Mouse (Mus musculus): ENCODE data around the gene Kctd17. TPM values are rescaled to one million over a fixed set of nuclear protein-coding genes. Genes with fewer than 3 reads are reported as not detected.
A peak's percentile ranks its signal among the peaks of the same experiment; 100 is the strongest.

Kctd17 gene
- 110 and 113 TPM in 2 replicates for polyA plus RNA-seq (2014; fragmentation: Nextera tagmentation; extraction: Ambion mirVana)

DNA sequence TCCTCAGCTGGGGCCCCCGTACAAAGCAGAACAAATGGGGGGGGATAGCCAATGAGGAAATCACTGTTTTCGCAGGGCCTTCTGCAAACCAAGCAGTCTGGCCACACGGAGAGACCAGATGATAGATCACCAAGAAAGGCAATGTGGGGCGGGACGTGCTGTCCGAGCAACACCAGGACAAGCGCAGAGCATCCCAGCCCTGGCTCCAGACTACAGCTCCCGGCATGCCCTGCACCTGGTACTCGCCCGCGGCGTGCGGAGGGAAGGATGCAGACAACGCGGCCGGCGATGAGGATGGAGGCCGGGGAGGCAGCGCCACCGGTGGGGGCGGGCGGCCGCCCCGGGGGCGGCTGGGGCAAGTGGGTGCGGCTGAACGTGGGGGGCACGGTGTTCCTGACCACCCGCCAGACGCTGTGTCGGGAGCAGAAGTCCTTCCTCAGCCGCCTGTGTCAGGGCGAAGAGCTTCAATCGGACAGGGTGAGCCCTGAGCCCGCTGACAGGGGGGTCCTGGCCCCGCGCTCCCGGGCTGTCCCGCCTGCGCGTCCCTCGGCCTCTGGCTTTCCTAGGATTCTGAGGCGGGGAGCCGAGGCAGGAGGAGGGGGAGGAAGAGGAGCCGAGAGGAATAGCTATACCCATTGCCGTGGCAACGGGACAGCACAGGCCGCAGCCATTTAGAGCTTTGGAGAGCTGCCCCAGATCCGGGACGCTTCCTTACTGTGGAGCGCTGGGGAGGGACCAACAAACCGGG lies at the start of gene Kctd17:
Gene Kctd17, plus strand, starts transcription at position 174 of the 748 bp plus-strand sequence.
- peak; percentile 94 for ATAC-seq
- Histone ChIP-seq H3K27ac (ENCODE audit: low read depth, low read length) (peak within 1 kb of the TSS; percentile 10; the same call in 1 of the 2 replicates), H3K4me3 (ENCODE audit: low read depth, low read length) (peak within 1 kb of the TSS; percentile 60), H3K9me3 (replicated peaks; ENCODE audit: control insufficient read depth, low read length) (no peaks in the 10 kb centered on the region), H3K4me2 (ENCODE audit: low read length) (peak within 1 kb of the TSS; percentile 88), H3K9ac (ENCODE audit: low read length) (peak within 1 kb of the TSS; percentile 73), H3K36me3 (ENCODE audit: control insufficient read depth, insufficient read depth, low read length) (peaks cover 24% of the 10 kb centered on the region), H3K27me3 (replicated peaks; ENCODE audit: control insufficient read depth, insufficient read depth, low read length) (no peaks in the 10 kb centered on the region), H3K4me1 (ENCODE audit: control insufficient read depth, insufficient read depth, low read length) (peaks cover 9% of the 10 kb centered on the region)
- peak; percentile 83 for DNase-seq (ENCODE audit: low spot score)
- 1% methylated on average over 52 of the region's 52 CpGs for WGBS

DNA sequence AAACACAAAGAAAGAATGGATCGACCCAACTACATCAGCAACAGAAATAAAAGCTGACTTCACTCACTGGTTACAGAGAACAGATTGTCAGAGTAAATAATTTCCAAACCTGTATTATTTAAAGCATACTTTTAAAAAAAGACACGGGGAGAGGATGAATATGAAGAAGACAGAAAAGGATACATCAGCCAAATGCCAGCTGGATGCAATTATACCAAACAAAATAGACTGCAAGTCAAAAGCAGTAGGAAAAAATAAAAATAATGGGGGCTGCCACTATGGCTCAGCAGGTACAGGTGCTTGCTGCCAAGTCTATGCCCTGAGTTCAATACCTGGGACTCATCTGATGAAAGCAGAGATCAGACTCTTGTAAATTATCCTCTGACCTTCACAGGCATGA lies 48.2 kb upstream of the Kctd17 start:
- Histone ChIP-seq H3K27me3 (replicated peaks; ENCODE audit: control insufficient read depth, insufficient read depth, low read length) (no peaks in the 10 kb centered on the region), H3K4me3 (ENCODE audit: low read depth, low read length) (no peak overlapping the region), H3K9ac (ENCODE audit: low read length) (no peak overlapping the region), H3K36me3 (ENCODE audit: control insufficient read depth, insufficient read depth, low read length) (no peaks in the 10 kb centered on the region), H3K27ac (ENCODE audit: low read depth, low read length) (no peak overlapping the region), H3K4me2 (ENCODE audit: low read length) (no peak overlapping the region), H3K4me1 (ENCODE audit: control insufficient read depth, insufficient read depth, low read length) (peaks cover 7% of the 10 kb centered on the region; the same call in 1 of the 2 replicates), H3K9me3 (replicated peaks; ENCODE audit: control insufficient read depth, low read length) (no peaks in the 10 kb centered on the region)
- ATAC-seq (no peak), DNase-seq (ENCODE audit: low spot score) (no peak)
- 72% methylated on average over 2 of the region's 2 CpGs for WGBS

DNA sequence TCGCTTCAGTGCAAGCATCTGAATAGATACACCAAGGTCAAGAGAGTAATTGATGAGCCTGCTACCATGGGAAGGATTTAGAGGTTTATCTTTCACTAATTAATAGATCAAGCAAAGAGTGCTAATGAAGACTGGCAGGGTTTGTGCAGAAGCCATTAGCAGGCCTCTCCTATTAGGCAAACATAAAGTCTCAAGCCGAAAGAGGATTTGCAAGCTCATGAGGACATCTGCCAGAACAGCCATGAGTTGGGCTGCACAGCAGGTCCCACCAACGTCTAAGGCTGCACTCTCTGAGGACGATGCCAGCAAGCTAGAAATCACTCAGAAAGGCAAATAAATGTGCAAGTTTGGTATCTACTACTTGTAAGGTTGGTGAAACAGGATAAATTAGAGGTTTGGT lies 47.6 kb upstream of the Kctd17 start:
- no peaks in the 10 kb centered on the region for H3K9me3 ChIP-seq (replicated peaks; ENCODE audit: control insufficient read depth, low read length)
- no peak overlapping the region for H3K4me2 ChIP-seq (ENCODE audit: low read length)
- peaks cover 7% of the 10 kb centered on the region; the same call in 1 of the 2 replicates for H3K4me1 ChIP-seq (ENCODE audit: control insufficient read depth, insufficient read depth, low read length)
- no peak overlapping the region for H3K4me3 ChIP-seq (ENCODE audit: low read depth, low read length)
- no peaks in the 10 kb centered on the region for H3K36me3 ChIP-seq (ENCODE audit: control insufficient read depth, insufficient read depth, low read length)
- H3K27me3 ChIP-seq (replicated peaks; ENCODE audit: control insufficient read depth, insufficient read depth, low read length) = no peaks in the 10 kb centered on the region
- H3K27ac ChIP-seq (ENCODE audit: low read depth, low read length) = no peak overlapping the region
- DNase-seq (ENCODE audit: low spot score) (peak; percentile 49), ATAC-seq (no peak)
- WGBS = 28% methylated on average over 4 of the region's 4 CpGs
- H3K9ac ChIP-seq (ENCODE audit: low read length) = no peak overlapping the region

DNA sequence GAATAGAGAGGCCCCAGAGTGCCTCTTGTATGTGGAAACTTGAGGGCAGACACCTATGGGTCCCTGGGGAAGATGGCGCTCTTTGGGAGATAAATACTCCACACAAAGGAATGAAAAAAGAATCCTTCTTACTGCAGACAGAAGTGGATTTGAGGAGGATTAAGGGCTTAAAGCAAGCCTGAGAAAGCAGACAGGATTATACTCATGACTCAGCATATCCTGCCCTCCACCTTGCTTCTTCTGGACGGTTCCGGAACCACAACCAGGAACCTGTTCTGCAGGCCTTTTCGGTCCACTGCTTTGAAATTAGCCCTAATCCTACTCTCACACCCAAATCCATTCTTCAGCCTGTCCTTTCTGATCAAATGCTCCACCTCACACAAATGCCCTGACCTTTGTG lies 46.2 kb upstream of the Kctd17 start:
- ATAC-seq = no peak
- H3K9ac ChIP-seq (ENCODE audit: low read length) = no peak overlapping the region

DNA sequence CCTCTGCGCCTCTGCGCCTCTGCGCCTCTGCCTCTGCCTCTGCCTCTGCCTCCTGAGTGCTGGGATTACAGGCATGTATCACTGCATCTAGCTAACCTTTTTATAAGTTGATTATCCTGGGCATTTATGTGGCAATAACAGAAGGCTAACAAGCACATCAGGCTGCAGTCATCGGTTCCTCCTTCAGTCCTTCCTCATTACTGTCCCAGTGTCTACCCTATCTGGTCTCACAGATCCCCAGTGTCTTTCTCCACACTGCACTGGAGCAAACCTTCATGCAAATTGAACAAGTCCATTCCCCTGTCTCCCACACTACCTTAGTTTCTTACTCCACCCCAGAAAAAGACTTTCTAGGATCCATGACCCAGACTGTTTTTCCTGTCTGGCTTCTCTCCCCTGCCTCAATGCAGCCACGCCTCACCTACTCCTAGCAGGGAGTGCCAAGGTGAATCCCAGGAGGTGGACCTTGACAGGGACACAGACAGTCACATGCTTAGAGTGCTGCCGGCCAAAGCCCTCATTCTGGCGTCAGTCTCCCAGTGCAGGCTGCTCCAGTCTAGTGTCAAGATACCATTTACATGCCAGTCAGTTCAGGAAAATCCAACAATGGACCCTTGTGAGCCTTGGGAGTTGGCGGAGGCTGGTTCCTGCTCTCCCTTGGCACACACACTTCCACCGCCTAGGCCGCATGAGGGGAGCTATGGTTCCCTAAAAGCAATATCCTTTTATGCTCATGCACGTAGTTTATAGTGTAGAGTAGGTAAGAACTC lies 44.7 kb upstream of the Kctd17 start:
- Histone ChIP-seq H3K4me2 (ENCODE audit: low read length) (no peak overlapping the region), H3K27ac (ENCODE audit: low read depth, low read length) (peak overlapping the region; percentile 68), H3K9me3 (replicated peaks; ENCODE audit: control insufficient read depth, low read length) (no peaks in the 10 kb centered on the region), H3K36me3 (ENCODE audit: control insufficient read depth, insufficient read depth, low read length) (no peaks in the 10 kb centered on the region), H3K4me3 (ENCODE audit: low read depth, low read length) (no peak overlapping the region), H3K27me3 (replicated peaks; ENCODE audit: control insufficient read depth, insufficient read depth, low read length) (no peaks in the 10 kb centered on the region), H3K9ac (ENCODE audit: low read length) (no peak overlapping the region), H3K4me1 (ENCODE audit: control insufficient read depth, insufficient read depth, low read length) (peaks cover 7% of the 10 kb centered on the region; the same call in 1 of the 2 replicates)
- ATAC-seq = peak; percentile 85
- WGBS = 60% methylated on average over 11 of the region's 11 CpGs
- DNase-seq (ENCODE audit: low spot score) = peak; percentile 71

More for the DNA sequence above, 46.2 kb upstream of the Kctd17 start:
- Histone ChIP-seq H3K27ac (ENCODE audit: low read depth, low read length) (no peak overlapping the region), H3K27me3 (replicated peaks; ENCODE audit: control insufficient read depth, insufficient read depth, low read length) (no peaks in the 10 kb centered on the region), H3K9me3 (replicated peaks; ENCODE audit: control insufficient read depth, low read length) (no peaks in the 10 kb centered on the region), H3K4me2 (ENCODE audit: low read length) (no peak overlapping the region), H3K4me1 (ENCODE audit: control insufficient read depth, insufficient read depth, low read length) (peaks cover 7% of the 10 kb centered on the region; the same call in 1 of the 2 replicates), H3K4me3 (ENCODE audit: low read depth, low read length) (no peak overlapping the region), H3K36me3 (ENCODE audit: control insufficient read depth, insufficient read depth, low read length) (no peaks in the 10 kb centered on the region)
- 80% methylated on average over 4 of the region's 4 CpGs for WGBS
- DNase-seq (ENCODE audit: low spot score) = no peak

DNA sequence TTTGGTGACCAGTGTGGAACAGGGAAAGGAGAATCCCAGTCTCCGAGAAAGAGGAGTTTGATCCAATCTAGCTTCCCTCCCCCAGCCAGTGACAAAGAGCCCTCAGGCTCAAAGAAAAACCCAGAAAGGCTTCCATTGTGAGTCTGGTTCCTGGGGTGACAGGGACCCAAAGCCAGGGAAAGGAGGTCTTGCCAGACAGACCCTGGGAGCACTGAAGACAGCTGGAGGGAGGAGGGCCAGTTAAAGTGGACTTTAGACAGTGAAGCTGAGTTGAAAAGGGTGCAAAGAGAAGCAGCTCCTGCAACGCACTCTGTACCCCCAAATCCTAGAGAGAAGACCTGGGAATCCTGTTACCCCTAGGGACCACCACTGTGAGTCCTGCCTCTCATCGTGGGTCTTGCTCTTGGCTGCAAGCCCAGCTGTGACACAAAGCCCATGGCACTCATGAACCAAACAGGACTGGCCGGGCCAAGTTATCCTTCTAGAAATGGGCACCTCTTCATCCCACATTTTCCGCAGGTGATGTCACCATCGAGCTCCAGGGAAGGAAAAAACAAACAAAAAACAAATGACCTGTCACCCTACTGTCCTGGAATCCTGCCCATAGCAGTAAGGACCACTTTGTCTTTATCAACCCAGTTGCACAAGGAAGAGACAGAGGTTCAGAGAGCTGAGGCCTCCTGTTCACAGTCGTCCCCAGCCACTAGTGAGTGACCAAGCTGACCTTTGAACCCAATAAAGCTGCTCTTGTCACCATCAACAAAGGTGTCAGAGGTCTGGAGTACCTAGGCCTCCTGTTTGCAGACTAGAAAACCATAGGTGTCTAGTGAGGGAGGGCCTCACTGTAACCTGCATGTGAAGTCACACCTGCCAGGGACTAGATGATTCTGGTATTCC lies 43.9 kb upstream of the Kctd17 start:
- Histone ChIP-seq H3K36me3 (ENCODE audit: control insufficient read depth, insufficient read depth, low read length) (no peaks in the 10 kb centered on the region), H3K27me3 (replicated peaks; ENCODE audit: control insufficient read depth, insufficient read depth, low read length) (no peaks in the 10 kb centered on the region), H3K4me2 (ENCODE audit: low read length) (no peak overlapping the region), H3K9me3 (replicated peaks; ENCODE audit: control insufficient read depth, low read length) (no peaks in the 10 kb centered on the region), H3K27ac (ENCODE audit: low read depth, low read length) (peak overlapping the region; percentile 61), H3K9ac (ENCODE audit: low read length) (no peak overlapping the region), H3K4me1 (ENCODE audit: control insufficient read depth, insufficient read depth, low read length) (peaks cover 7% of the 10 kb centered on the region; the same call in 1 of the 2 replicates), H3K4me3 (ENCODE audit: low read depth, low read length) (no peak overlapping the region)
- peak; percentile 66 for DNase-seq (ENCODE audit: low spot score)
- peak; percentile 69 for ATAC-seq
- WGBS = 45% methylated on average over 7 of the region's 7 CpGs

DNA sequence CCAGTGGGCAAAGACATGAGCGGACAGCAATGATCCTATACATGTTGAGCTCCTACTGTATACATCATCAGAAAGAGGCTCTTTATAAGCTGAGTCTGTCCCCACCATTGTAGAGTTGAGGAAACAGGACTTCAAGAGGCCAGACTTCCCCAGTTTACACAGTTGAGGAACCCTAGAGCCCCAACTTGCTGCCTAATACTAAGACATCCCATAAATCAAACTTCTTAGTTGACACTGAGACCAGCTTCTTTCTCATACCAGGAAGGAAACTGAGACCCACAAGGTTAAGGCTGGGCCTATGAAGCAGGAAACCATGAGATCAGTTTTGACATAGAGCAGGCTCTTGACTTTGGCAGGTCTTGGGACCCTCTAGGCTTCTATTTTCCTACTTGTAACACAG lies 42.8 kb upstream of the Kctd17 start:
- no peaks in the 10 kb centered on the region for H3K36me3 ChIP-seq (ENCODE audit: control insufficient read depth, insufficient read depth, low read length)
- H3K27ac ChIP-seq (ENCODE audit: low read depth, low read length) = no peak overlapping the region
- H3K4me1 ChIP-seq (ENCODE audit: control insufficient read depth, insufficient read depth, low read length) = peaks cover 7% of the 10 kb centered on the region; the same call in 1 of the 2 replicates
- no peaks in the 10 kb centered on the region for H3K9me3 ChIP-seq (replicated peaks; ENCODE audit: control insufficient read depth, low read length)
- DNase-seq (ENCODE audit: low spot score) (no peak), ATAC-seq (no peak)
- no peak overlapping the region for H3K4me2 ChIP-seq (ENCODE audit: low read length)
- 91% methylated on average over 1 of the region's 1 CpGs for WGBS
- no peaks in the 10 kb centered on the region for H3K27me3 ChIP-seq (replicated peaks; ENCODE audit: control insufficient read depth, insufficient read depth, low read length)
- no peak overlapping the region for H3K9ac ChIP-seq (ENCODE audit: low read length)
- no peak overlapping the region for H3K4me3 ChIP-seq (ENCODE audit: low read depth, low read length)

DNA sequence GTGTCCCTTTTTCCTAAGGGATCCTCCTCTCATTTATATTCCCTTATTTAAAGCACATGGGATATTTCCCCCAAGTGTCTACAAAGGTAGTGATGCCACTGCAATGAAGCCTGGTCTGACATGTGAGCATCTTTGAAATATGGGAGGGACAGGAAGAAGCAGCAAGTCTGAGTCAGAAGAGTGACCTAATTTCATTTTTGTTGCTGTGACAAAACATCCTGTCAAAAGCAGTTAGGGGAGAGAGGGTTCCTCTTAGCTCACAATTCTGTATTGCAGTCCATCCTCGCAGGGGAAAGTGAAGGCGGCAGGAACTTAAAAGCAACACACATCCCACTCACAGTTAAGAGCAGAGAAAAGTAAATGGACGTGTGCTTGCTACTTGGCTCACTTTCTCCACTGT lies 37.5 kb upstream of the Kctd17 start:
- H3K4me1 ChIP-seq (ENCODE audit: control insufficient read depth, insufficient read depth, low read length) = no peaks in the 10 kb centered on the region
- H3K36me3 ChIP-seq (ENCODE audit: control insufficient read depth, insufficient read depth, low read length) = no peaks in the 10 kb centered on the region
- H3K27ac ChIP-seq (ENCODE audit: low read depth, low read length) = no peak overlapping the region
- no peak overlapping the region for H3K4me2 ChIP-seq (ENCODE audit: low read length)
- ATAC-seq (no peak), DNase-seq (ENCODE audit: low spot score) (no peak)
- no peaks in the 10 kb centered on the region for H3K9me3 ChIP-seq (replicated peaks; ENCODE audit: control insufficient read depth, low read length)
- no peak overlapping the region for H3K9ac ChIP-seq (ENCODE audit: low read length)
- WGBS = 86% methylated on average over 3 of the region's 3 CpGs
- no peaks in the 10 kb centered on the region for H3K27me3 ChIP-seq (replicated peaks; ENCODE audit: control insufficient read depth, insufficient read depth, low read length)
- H3K4me3 ChIP-seq (ENCODE audit: low read depth, low read length) = no peak overlapping the region

All from forebrain, embryonic 14.5 days (tissue).